In genomic region chr11:114061946-114062345, GRCm38 (mm10) we compare ENCODE assay signal across 18 mouse cellular contexts. TPM values are rescaled to one million over a fixed set of nuclear protein-coding genes. Genes with fewer than 3 reads are reported as not detected.
DNase-seq lines count a peak whose midpoint lies in the region; ATAC-seq and TF ChIP-seq lines count a peak whose summit lies in the region.
"Had no signal": no experiment of that assay in that cellular context is flagged by ENCODE, and none has a peak within 500 bp of the region (broad histone marks: within the 10 kb centered on the region; RNA-seq: fewer than 3 reads in every experiment).

No protein-coding gene starts in this region.

- no peak for DNase-seq in forebrain, postnatal 0 days
- DNase-seq in lung, postnatal 14 days: no peak
- peak; percentile 81 for DNase-seq in limb, embryonic 14.5 days (ENCODE audit: low spot score)
- DNase-seq in cerebellum, postnatal 14 days: no peak
- DNase-seq in ovary, postnatal 36 days (ENCODE audit: low spot score): no peak
- DNase-seq: adrenal gland, adult 8-10 months; cerebellum, adult 11 months; cerebellum, postnatal 36 days; gastrocnemius, postnatal 10 days; heart, postnatal 14 days; liver, embryonic 13.5 days; lung, postnatal 36 days; thymus, adult 18-20 months had no signal

- TF ChIP-seq POLR2A in limb, embryonic 14.5 days (IDR thresholded peaks at IDR 0.05; ENCODE audit: borderline replicate concordance, extremely low read depth, insufficient read depth, insufficient read length): no peak

- WGBS in forebrain, postnatal 0 days: 44% methylated on average over 7 of the region's 7 CpGs
- whole genome bisulfite sequencing in forebrain, embryonic 13.5 days: 59% methylated on average over 7 of the region's 7 CpGs
- 38% methylated on average over 7 of the region's 7 CpGs for WGBS in lung, embryonic 15.5 days
- WGBS in limb, embryonic 14.5 days: 26% methylated on average over 7 of the region's 7 CpGs
- WGBS in neural tube, embryonic 15.5 days: 46% methylated on average over 7 of the region's 7 CpGs

- H3K4me1 ChIP-seq in forebrain, postnatal 0 days (ENCODE audit: insufficient read depth): peaks cover 14% of the 10 kb centered on the region; the same call in 1 of the 2 replicates
- H3K4me1 ChIP-seq in forebrain, embryonic 13.5 days: peaks cover 36% of the 10 kb centered on the region
- peaks cover 47% of the 10 kb centered on the region for H3K4me1 ChIP-seq in lung, embryonic 15.5 days
- H3K4me1 ChIP-seq in limb, embryonic 14.5 days (ENCODE audit: control insufficient read depth, insufficient read depth, low read length): peaks cover 31% of the 10 kb centered on the region
- peaks cover 66% of the 10 kb centered on the region for H3K4me1 ChIP-seq in neural tube, embryonic 15.5 days
- H3K4me1 ChIP-seq: liver, embryonic 13.5 days had no signal

- no peak for TF ChIP-seq CTCF in forebrain, postnatal 0 days (IDR thresholded peaks at IDR 0.05; ENCODE audit: low read depth)

- H3K4me2 ChIP-seq in forebrain, postnatal 0 days (ENCODE audit: low read depth): peak overlapping the region; percentile 29
- no peak overlapping the region for H3K4me2 ChIP-seq in forebrain, embryonic 13.5 days
- no peak overlapping the region for H3K4me2 ChIP-seq in lung, embryonic 15.5 days
- 0 out of 2 replicates have a peak overlapping the region, but pooled peaks have one; percentile 0 for H3K4me2 ChIP-seq in limb, embryonic 14.5 days (replicated peaks; ENCODE audit: low read depth, low read length, severe bottlenecking)
- H3K4me2 ChIP-seq in neural tube, embryonic 15.5 days: peak overlapping the region; percentile 96
- H3K4me2 ChIP-seq: intestine, embryonic 15.5 days; kidney, embryonic 15.5 days; liver, embryonic 13.5 days had no signal

- H3K9me3 ChIP-seq in forebrain, postnatal 0 days (ENCODE audit: low read length): no peaks in the 10 kb centered on the region
- H3K9me3 ChIP-seq in forebrain, embryonic 13.5 days (replicated peaks): no peaks in the 10 kb centered on the region
- H3K9me3 ChIP-seq in lung, embryonic 15.5 days: no peaks in the 10 kb centered on the region
- H3K9me3 ChIP-seq in limb, embryonic 14.5 days (ENCODE audit: control insufficient read depth, low read length): no peaks in the 10 kb centered on the region
- H3K9me3 ChIP-seq in neural tube, embryonic 15.5 days (replicated peaks): no peaks in the 10 kb centered on the region
- H3K9me3 ChIP-seq: intestine, embryonic 15.5 days; kidney, embryonic 15.5 days; liver, embryonic 13.5 days had no signal

- H3K27me3 ChIP-seq in forebrain, postnatal 0 days (ENCODE audit: insufficient read depth, low read length): no peaks in the 10 kb centered on the region
- H3K27me3 ChIP-seq in forebrain, embryonic 13.5 days: peaks cover 55% of the 10 kb centered on the region
- H3K27me3 ChIP-seq in lung, embryonic 15.5 days: peaks cover 38% of the 10 kb centered on the region
- peaks cover 19% of the 10 kb centered on the region; the same call in 1 of the 2 replicates for H3K27me3 ChIP-seq in limb, embryonic 14.5 days (ENCODE audit: control insufficient read depth, insufficient read depth, low read length)
- no peaks in the 10 kb centered on the region; the same call in 1 of the 2 replicates for H3K27me3 ChIP-seq in neural tube, embryonic 15.5 days (replicated peaks)

- H3K9ac ChIP-seq in forebrain, postnatal 0 days: no peak overlapping the region
- no peak overlapping the region for H3K9ac ChIP-seq in forebrain, embryonic 13.5 days
- no peak overlapping the region for H3K9ac ChIP-seq in lung, embryonic 15.5 days
- H3K9ac ChIP-seq in limb, embryonic 14.5 days (ENCODE audit: low read depth, low read length, severe bottlenecking): no peak overlapping the region
- H3K9ac ChIP-seq in neural tube, embryonic 15.5 days (replicated peaks): no peak overlapping the region
- H3K9ac ChIP-seq: intestine, embryonic 15.5 days; kidney, embryonic 15.5 days; liver, embryonic 13.5 days had no signal

- ATAC-seq in forebrain, postnatal 0 days: no peak
- ATAC-seq in forebrain, embryonic 13.5 days: no peak
- ATAC-seq in lung, embryonic 15.5 days (ENCODE audit: borderline replicate concordance, extremely low read depth, low FRiP score, low TSS enrichment): no peak
- ATAC-seq in limb, embryonic 14.5 days (ENCODE audit: low FRiP score, low read depth): no peak
- ATAC-seq in neural tube, embryonic 15.5 days (ENCODE audit: low FRiP score): no peak
- ATAC-seq: intestine, embryonic 15.5 days had no signal

- no peak overlapping the region for H3K4me3 ChIP-seq in forebrain, postnatal 0 days (ENCODE audit: low read depth, low read length)
- H3K4me3 ChIP-seq in forebrain, embryonic 13.5 days: no peak overlapping the region
- H3K4me3 ChIP-seq in lung, embryonic 15.5 days: no peak overlapping the region
- H3K4me3 ChIP-seq in limb, embryonic 14.5 days (replicated peaks; ENCODE audit: low read length): no peak overlapping the region
- no peak overlapping the region for H3K4me3 ChIP-seq in neural tube, embryonic 15.5 days (replicated peaks)
- H3K4me3 ChIP-seq: intestine, embryonic 15.5 days; kidney, embryonic 15.5 days; liver, embryonic 13.5 days had no signal

- no peak overlapping the region for H3K27ac ChIP-seq in forebrain, postnatal 0 days (ENCODE audit: low read depth, low read length)
- no peak overlapping the region for H3K27ac ChIP-seq in forebrain, embryonic 13.5 days
- H3K27ac ChIP-seq in lung, embryonic 15.5 days: peak overlapping the region; percentile 41; the same call in 1 of the 2 replicates
- no peak overlapping the region for H3K27ac ChIP-seq in limb, embryonic 14.5 days (replicated peaks; ENCODE audit: low read depth, low read length)
- H3K27ac ChIP-seq in neural tube, embryonic 15.5 days (replicated peaks): no peak overlapping the region
- H3K27ac ChIP-seq: intestine, embryonic 15.5 days; kidney, embryonic 15.5 days; liver, embryonic 13.5 days had no signal

- H3K36me3 ChIP-seq in forebrain, postnatal 0 days (ENCODE audit: insufficient read depth): no peaks in the 10 kb centered on the region
- no peaks in the 10 kb centered on the region for H3K36me3 ChIP-seq in forebrain, embryonic 13.5 days (ENCODE audit: poor library complexity, severe bottlenecking)
- no peaks in the 10 kb centered on the region for H3K36me3 ChIP-seq in lung, embryonic 15.5 days
- no peaks in the 10 kb centered on the region for H3K36me3 ChIP-seq in limb, embryonic 14.5 days (ENCODE audit: control insufficient read depth, insufficient read depth, low read length)
- no peaks in the 10 kb centered on the region for H3K36me3 ChIP-seq in neural tube, embryonic 15.5 days
- H3K36me3 ChIP-seq: intestine, embryonic 15.5 days; kidney, embryonic 15.5 days; liver, embryonic 13.5 days had no signal

RNA-seq across cellular contexts. Expression of gene Sdk2, which starts 4.9 kb away (rescaled TPM):
- total RNA-seq in forebrain, postnatal 0 days (2014; rRNA removed): 14.1 and 18.5 TPM in 2 replicates
- polyA plus RNA-seq in forebrain, postnatal 0 days (2015; fragmentation: Nextera tagmentation; extraction: Ambion mirVana): 0.79 and 1.9 TPM in 2 replicates
- polyA plus RNA-seq in forebrain, embryonic 13.5 days (2015; fragmentation: Nextera tagmentation; extraction: Ambion mirVana): 1.6 and 1.8 TPM in 2 replicates
- 2.7 and 2.9 TPM in 2 replicates for polyA plus RNA-seq in lung, embryonic 15.5 days (2015; fragmentation: Nextera tagmentation; extraction: Ambion mirVana)
- polyA plus RNA-seq in limb, embryonic 14.5 days (2012; rRNA removed): 11.6 and 13.3 TPM in 2 replicates
- polyA plus RNA-seq in limb, embryonic 14.5 days (2014; fragmentation: Nextera tagmentation; extraction: Ambion mirVana): 7.4 and 8.0 TPM in 2 replicates
- polyA plus RNA-seq in neural tube, embryonic 15.5 days (2015; fragmentation: Nextera tagmentation; extraction: Ambion mirVana): 3.7 and 4.6 TPM in 2 replicates

Comparison
In these comparisons a context has a peak if more than half of its experiments do, and no peak if none do; other contexts are left out.
1. H3K4me2 ChIP-seq: peak in forebrain, postnatal 0 days (single experiment), limb, embryonic 14.5 days (single experiment) and neural tube, embryonic 15.5 days (single experiment); none in forebrain, embryonic 13.5 days (single experiment) and lung, embryonic 15.5 days (single experiment).